Mouse (Mus musculus): ENCODE measurements around the gene Mllt6. TPM values are rescaled to one million over a fixed set of nuclear protein-coding genes. Genes with fewer than 3 reads are reported as not detected.

Mllt6 gene
- polyA plus RNA-seq, 1 experiment from 2014 or later = 3.3 TPM

- Histone ChIP-seq H3K9ac (ENCODE audit: low read depth, low read length) (peak overlapping the region; percentile 90), H3K4me2 (peak overlapping the region; percentile 86), H3K4me1 (ENCODE audit: control insufficient read depth, insufficient read depth, low read length) (peaks cover 48% of the 10 kb centered on the region), H3K27me3 (ENCODE audit: control insufficient read depth, insufficient read depth, low read length) (peaks cover 8% of the 10 kb centered on the region), H3K36me3 (ENCODE audit: control insufficient read depth, insufficient read depth, low read length) (peaks cover 10% of the 10 kb centered on the region), H3K27ac (ENCODE audit: low read depth, low read length) (peak overlapping the region; percentile 92), H3K4me3 (ENCODE audit: low read depth, low read length) (peak overlapping the region; percentile 94), H3K9me3 (replicated peaks; ENCODE audit: control insufficient read depth, low read length) (no peaks in the 10 kb centered on the region)
- ATAC-seq (replicated peaks; ENCODE audit: insufficient number of reproducible peaks, low FRiP score, low TSS enrichment) = no peak
- WGBS (ENCODE audit: insufficient replicate concordance) = under 1% methylated on average over 20 of the region's 20 CpGs
Observed at GRCm38 (mm10) chr11:97661648-97662133, 1.5 kb upstream of the Mllt6 start.

GRCm38 (mm10) chr11:97662207-97662892 lies 864 bp upstream of the Mllt6 start:
- Histone ChIP-seq H3K4me1 (ENCODE audit: control insufficient read depth, insufficient read depth, low read length) (peaks cover 42% of the 10 kb centered on the region), H3K36me3 (ENCODE audit: control insufficient read depth, insufficient read depth, low read length) (peaks cover 10% of the 10 kb centered on the region), H3K27ac (ENCODE audit: low read depth, low read length) (peak overlapping the region; percentile 92), H3K4me2 (peak overlapping the region; percentile 86), H3K9me3 (replicated peaks; ENCODE audit: control insufficient read depth, low read length) (no peaks in the 10 kb centered on the region), H3K4me3 (ENCODE audit: low read depth, low read length) (peak overlapping the region; percentile 94), H3K9ac (ENCODE audit: low read depth, low read length) (peak overlapping the region; percentile 90), H3K27me3 (ENCODE audit: control insufficient read depth, insufficient read depth, low read length) (peaks cover 8% of the 10 kb centered on the region)
- no peak for ATAC-seq (replicated peaks; ENCODE audit: insufficient number of reproducible peaks, low FRiP score, low TSS enrichment)
- WGBS (ENCODE audit: insufficient replicate concordance) = 2% methylated on average over 21 of the region's 21 CpGs

GRCm38 (mm10) chr11:97663528-97664338 lies 519 bp downstream of the Mllt6 start:
- Histone ChIP-seq H3K27me3 (ENCODE audit: control insufficient read depth, insufficient read depth, low read length) (peaks cover 8% of the 10 kb centered on the region), H3K27ac (ENCODE audit: low read depth, low read length) (peak overlapping the region; percentile 92), H3K9me3 (replicated peaks; ENCODE audit: control insufficient read depth, low read length) (no peaks in the 10 kb centered on the region), H3K36me3 (ENCODE audit: control insufficient read depth, insufficient read depth, low read length) (peaks cover 18% of the 10 kb centered on the region), H3K4me1 (ENCODE audit: control insufficient read depth, insufficient read depth, low read length) (peaks cover 43% of the 10 kb centered on the region), H3K4me3 (ENCODE audit: low read depth, low read length) (peak overlapping the region; percentile 94), H3K4me2 (peak overlapping the region; percentile 86), H3K9ac (ENCODE audit: low read depth, low read length) (peak overlapping the region; percentile 90)
- 1% methylated on average over 38 of the region's 57 CpGs for WGBS (ENCODE audit: insufficient replicate concordance)
- 0 out of 2 replicates have a peak, but pooled peaks have one; percentile 16 for ATAC-seq (replicated peaks; ENCODE audit: insufficient number of reproducible peaks, low FRiP score, low TSS enrichment)

- peaks cover 43% of the 10 kb centered on the region for H3K4me1 ChIP-seq (ENCODE audit: control insufficient read depth, insufficient read depth, low read length)
- under 1% methylated on average over 6 of the region's 8 CpGs for WGBS (ENCODE audit: insufficient replicate concordance)
- ATAC-seq (replicated peaks; ENCODE audit: insufficient number of reproducible peaks, low FRiP score, low TSS enrichment) = no peak
- peaks cover 8% of the 10 kb centered on the region for H3K27me3 ChIP-seq (ENCODE audit: control insufficient read depth, insufficient read depth, low read length)
- H3K4me2 ChIP-seq = peak overlapping the region; percentile 86
- peaks cover 18% of the 10 kb centered on the region for H3K36me3 ChIP-seq (ENCODE audit: control insufficient read depth, insufficient read depth, low read length)
- peak overlapping the region; percentile 90 for H3K9ac ChIP-seq (ENCODE audit: low read depth, low read length)
- H3K9me3 ChIP-seq (replicated peaks; ENCODE audit: control insufficient read depth, low read length) = no peaks in the 10 kb centered on the region
- H3K27ac ChIP-seq (ENCODE audit: low read depth, low read length) = peak overlapping the region; percentile 92
- peak overlapping the region; percentile 94 for H3K4me3 ChIP-seq (ENCODE audit: low read depth, low read length)
Observed at GRCm38 (mm10) chr11:97664339-97664665, 1.1 kb downstream of the Mllt6 start.

GRCm38 (mm10) chr11:97664771-97665240 lies 1.6 kb downstream of the Mllt6 start:
- Histone ChIP-seq H3K9me3 (replicated peaks; ENCODE audit: control insufficient read depth, low read length) (no peaks in the 10 kb centered on the region), H3K36me3 (ENCODE audit: control insufficient read depth, insufficient read depth, low read length) (peaks cover 20% of the 10 kb centered on the region), H3K27ac (ENCODE audit: low read depth, low read length) (peak overlapping the region; percentile 92; the same call in 1 of the 2 replicates), H3K4me2 (peak overlapping the region; percentile 86), H3K4me3 (ENCODE audit: low read depth, low read length) (peak overlapping the region; percentile 94), H3K9ac (ENCODE audit: low read depth, low read length) (peak overlapping the region; percentile 90), H3K4me1 (ENCODE audit: control insufficient read depth, insufficient read depth, low read length) (peaks cover 43% of the 10 kb centered on the region), H3K27me3 (ENCODE audit: control insufficient read depth, insufficient read depth, low read length) (peaks cover 8% of the 10 kb centered on the region)
- ATAC-seq (replicated peaks; ENCODE audit: insufficient number of reproducible peaks, low FRiP score, low TSS enrichment) = no peak
- 31% methylated on average over 6 of the region's 6 CpGs for WGBS (ENCODE audit: insufficient replicate concordance)

GRCm38 (mm10) chr11:97665431-97665830 lies 2.2 kb downstream of the Mllt6 start:
- Histone ChIP-seq H3K4me2 (no peak overlapping the region), H3K9ac (ENCODE audit: low read depth, low read length) (no peak overlapping the region), H3K36me3 (ENCODE audit: control insufficient read depth, insufficient read depth, low read length) (peaks cover 20% of the 10 kb centered on the region), H3K4me3 (ENCODE audit: low read depth, low read length) (no peak overlapping the region), H3K4me1 (ENCODE audit: control insufficient read depth, insufficient read depth, low read length) (peaks cover 49% of the 10 kb centered on the region), H3K27me3 (ENCODE audit: control insufficient read depth, insufficient read depth, low read length) (peaks cover 8% of the 10 kb centered on the region), H3K27ac (ENCODE audit: low read depth, low read length) (no peak overlapping the region), H3K9me3 (replicated peaks; ENCODE audit: control insufficient read depth, low read length) (no peaks in the 10 kb centered on the region)
- 86% methylated on average over 13 of the region's 13 CpGs for WGBS (ENCODE audit: insufficient replicate concordance)
- ATAC-seq (replicated peaks; ENCODE audit: insufficient number of reproducible peaks, low FRiP score, low TSS enrichment) = no peak

GRCm38 (mm10) chr11:97666221-97666620 lies 3.0 kb downstream of the Mllt6 start:
- Histone ChIP-seq H3K9me3 (replicated peaks; ENCODE audit: control insufficient read depth, low read length) (no peaks in the 10 kb centered on the region), H3K36me3 (ENCODE audit: control insufficient read depth, insufficient read depth, low read length) (peaks cover 23% of the 10 kb centered on the region), H3K27me3 (ENCODE audit: control insufficient read depth, insufficient read depth, low read length) (peaks cover 8% of the 10 kb centered on the region), H3K4me1 (ENCODE audit: control insufficient read depth, insufficient read depth, low read length) (peaks cover 49% of the 10 kb centered on the region), H3K4me3 (ENCODE audit: low read depth, low read length) (no peak overlapping the region), H3K4me2 (no peak overlapping the region), H3K27ac (ENCODE audit: low read depth, low read length) (no peak overlapping the region), H3K9ac (ENCODE audit: low read depth, low read length) (no peak overlapping the region)
- 86% methylated on average over 7 of the region's 7 CpGs for WGBS (ENCODE audit: insufficient replicate concordance)
- ATAC-seq (replicated peaks; ENCODE audit: insufficient number of reproducible peaks, low FRiP score, low TSS enrichment) = no peak

- Histone ChIP-seq H3K4me3 (ENCODE audit: low read depth, low read length) (no peak overlapping the region), H3K4me2 (no peak overlapping the region), H3K4me1 (ENCODE audit: control insufficient read depth, insufficient read depth, low read length) (peaks cover 43% of the 10 kb centered on the region), H3K36me3 (ENCODE audit: control insufficient read depth, insufficient read depth, low read length) (peaks cover 26% of the 10 kb centered on the region), H3K9me3 (replicated peaks; ENCODE audit: control insufficient read depth, low read length) (no peaks in the 10 kb centered on the region), H3K27ac (ENCODE audit: low read depth, low read length) (no peak overlapping the region), H3K9ac (ENCODE audit: low read depth, low read length) (no peak overlapping the region), H3K27me3 (ENCODE audit: control insufficient read depth, insufficient read depth, low read length) (peaks cover 7% of the 10 kb centered on the region)
- 86% methylated on average over 15 of the region's 15 CpGs for WGBS (ENCODE audit: insufficient replicate concordance)
- no peak for ATAC-seq (replicated peaks; ENCODE audit: insufficient number of reproducible peaks, low FRiP score, low TSS enrichment)
Observed at GRCm38 (mm10) chr11:97666794-97667193, 3.6 kb downstream of the Mllt6 start.
